ENCODE assay signal across 25 mouse cellular contexts in the genomic region with DNA sequence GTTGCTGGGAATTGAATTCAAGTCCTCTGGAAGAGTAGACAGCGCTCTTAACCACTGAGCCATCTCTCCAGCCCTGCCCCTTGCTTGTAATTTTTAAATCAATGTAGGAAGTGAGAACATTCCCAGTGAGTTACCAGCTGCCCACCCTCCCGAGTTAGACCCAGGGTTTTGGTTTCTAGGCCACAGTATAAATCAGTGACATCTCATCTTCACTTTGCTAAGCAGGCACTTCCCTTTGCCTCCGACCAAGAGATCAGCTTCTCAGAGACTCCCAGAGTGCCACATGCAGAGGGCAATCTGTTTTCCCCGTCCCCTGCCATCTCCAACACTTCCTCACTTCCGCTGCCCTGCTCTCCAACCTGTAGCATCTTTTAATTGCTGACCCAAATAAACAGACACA. TPM values are rescaled to one million over a fixed set of nuclear protein-coding genes. Genes with fewer than 3 reads are reported as not detected.
DNase-seq lines count a peak whose midpoint lies in the region; ATAC-seq and TF ChIP-seq lines count a peak whose summit lies in the region.
"Had no signal": no experiment of that assay in that cellular context is flagged by ENCODE, and none has a peak within 500 bp of the region (broad histone marks: within the 10 kb centered on the region; RNA-seq: fewer than 3 reads in every experiment).

No protein-coding gene starts in this region.

- TF ChIP-seq POLR2A in cerebellum, adult 2 months (IDR thresholded peaks at IDR 0.05; ENCODE audit: borderline replicate concordance, insufficient read depth, low read length) = no peak

- no peak overlapping the region for H3K9ac ChIP-seq in forebrain, embryonic 16.5 days (replicated peaks; ENCODE audit: low read depth, low read length)
- H3K9ac ChIP-seq: embryonic facial prominence, embryonic 13.5 days; embryonic facial prominence, embryonic 15.5 days; forebrain, embryonic 12.5 days; forebrain, postnatal 0 days had no signal

- ATAC-seq in forebrain, embryonic 16.5 days = no peak
- ATAC-seq: activated CD4-positive, CD25-positive, alpha-beta regulatory T cell, adult 4 months; CD4-positive, CD25-positive, alpha-beta regulatory T cell, adult 4 months; forebrain, embryonic 14.5 days; forebrain, postnatal 0 days; Patski had no signal

- peak overlapping the region; percentile 50 for H3K27ac ChIP-seq in cerebellum, adult 2 months (ENCODE audit: insufficient read depth, low read length)
- no peak overlapping the region for H3K27ac ChIP-seq in forebrain, embryonic 16.5 days (ENCODE audit: low read length)
- H3K27ac ChIP-seq: embryonic facial prominence, embryonic 13.5 days; embryonic facial prominence, embryonic 15.5 days; forebrain, embryonic 10.5 days; forebrain, embryonic 12.5 days had no signal

- no peak overlapping the region for H3K4me2 ChIP-seq in forebrain, embryonic 16.5 days (ENCODE audit: low read length)
- H3K4me2 ChIP-seq: embryonic facial prominence, embryonic 13.5 days; embryonic facial prominence, embryonic 15.5 days; forebrain, embryonic 12.5 days had no signal

- no peak overlapping the region for H3K4me3 ChIP-seq in cerebellum, adult 2 months (replicated peaks; ENCODE audit: insufficient read depth, low read depth, low read length)
- no peak overlapping the region for H3K4me3 ChIP-seq in forebrain, embryonic 16.5 days (replicated peaks; ENCODE audit: low read length)
- H3K4me3 ChIP-seq: embryonic facial prominence, embryonic 13.5 days; embryonic facial prominence, embryonic 15.5 days; erythroblast, embryonic 14.5 days; forebrain, embryonic 10.5 days; forebrain, embryonic 12.5 days had no signal

- 23% methylated on average over 5 of the region's 5 CpGs for WGBS in cerebellum, adult 2 months
- 93% methylated on average over 5 of the region's 5 CpGs for WGBS in forebrain, embryonic 16.5 days

- peaks cover 21% of the 10 kb centered on the region for H3K36me3 ChIP-seq in forebrain, embryonic 16.5 days (ENCODE audit: control insufficient read depth, insufficient read depth)

- DNase-seq in cerebellum, adult 11-12 months = peak; percentile 40
- DNase-seq in cerebellum, postnatal 4 days (ENCODE audit: low spot score in 2 of 2) = no peak
- peak; percentile 45 to 59 for DNase-seq in cerebellum, adult 2 months
- DNase-seq in cerebellum, adult 9-10 months = no peak
- DNase-seq in cerebellum, postnatal 25 days = peak; percentile 45 to 46
- no peak for DNase-seq in cerebellum, adult 11 months
- DNase-seq in brain, adult 2 months (ENCODE audit: low read depth, low spot score) = peak; percentile 69
- DNase-seq: adrenal gland, adult 8-10 months; adrenal gland, postnatal 14 days; adrenal gland, postnatal 36 days; B cell, adult 2 months; embryo, embryonic 11 days; forebrain, postnatal 0 days had no signal

- no peaks in the 10 kb centered on the region for H3K9me3 ChIP-seq in forebrain, embryonic 16.5 days (ENCODE audit: control insufficient read depth, low read length)
- H3K9me3 ChIP-seq: embryonic facial prominence, embryonic 13.5 days; embryonic facial prominence, embryonic 15.5 days; forebrain, embryonic 10.5 days; forebrain, embryonic 12.5 days; G1E had no signal

- TF ChIP-seq CTCF in cerebellum, adult 2 months (IDR thresholded peaks at IDR 0.05; ENCODE audit: borderline replicate concordance, insufficient read depth, low read depth, low read length) = peak; percentile 30; the same call in 1 of the 2 replicates

- H3K4me1 ChIP-seq in cerebellum, adult 2 months (ENCODE audit: control insufficient read depth, insufficient read depth, low read length) = peaks cover 34% of the 10 kb centered on the region
- no peaks in the 10 kb centered on the region for H3K4me1 ChIP-seq in forebrain, embryonic 16.5 days (replicated peaks; ENCODE audit: control insufficient read depth, insufficient read depth, low read length)
- H3K4me1 ChIP-seq: embryonic facial prominence, embryonic 13.5 days; embryonic facial prominence, embryonic 15.5 days; forebrain, embryonic 10.5 days; forebrain, embryonic 12.5 days had no signal

- H3K27me3 ChIP-seq in cerebellum, adult 2 months (ENCODE audit: control insufficient read depth, insufficient read depth, low read length) = no peaks in the 10 kb centered on the region
- H3K27me3 ChIP-seq in forebrain, embryonic 16.5 days (replicated peaks; ENCODE audit: control insufficient read depth, insufficient read depth, low read length) = peaks cover 15% of the 10 kb centered on the region
- H3K27me3 ChIP-seq: CH12.LX, Patski had no signal

RNA-seq across cellular contexts. Expression of a gene that starts 4.0 kb away (rescaled TPM):
- polyA plus RNA-seq in cerebellum, adult 2 months (2012; rRNA removed) = 5.7 and 7.3 TPM in 2 replicates
- polyA plus RNA-seq in forebrain, embryonic 16.5 days (2015; fragmentation: Nextera tagmentation; extraction: Ambion mirVana) = 6.3 and 6.6 TPM in 2 replicates

RNA-seq across cellular contexts. Expression of a gene that starts 38.6 kb away (rescaled TPM):
- polyA plus RNA-seq in cerebellum, adult 2 months (2012; rRNA removed) = 19.6 and 23.5 TPM in 2 replicates
- 6.6 and 7.0 TPM in 2 replicates for polyA plus RNA-seq in forebrain, embryonic 16.5 days (2015; fragmentation: Nextera tagmentation; extraction: Ambion mirVana)

RNA-seq across cellular contexts. Expression of a gene that starts 50.5 kb away (rescaled TPM):
- 21.8 and 23.4 TPM in 2 replicates for polyA plus RNA-seq in cerebellum, adult 2 months (2012; rRNA removed)
- polyA plus RNA-seq in forebrain, embryonic 16.5 days (2015; fragmentation: Nextera tagmentation; extraction: Ambion mirVana) = 31.5 and 31.8 TPM in 2 replicates

Comparison
In these comparisons a context has a peak if more than half of its experiments do, and no peak if none do; other contexts are left out.
1. DNase-seq: peak in cerebellum, adult 11-12 months (single experiment), cerebellum, adult 2 months (2 of 2), cerebellum, postnatal 25 days (2 of 2) and brain, adult 2 months (single experiment); none in cerebellum, postnatal 4 days (0 of 2), cerebellum, adult 9-10 months (single experiment) and cerebellum, adult 11 months (single experiment).